Mouse (Mus musculus): ENCODE data around the gene Shkbp1. TPM values are rescaled to one million over a fixed set of nuclear protein-coding genes. Genes with fewer than 3 reads are reported as not detected.
A peak's percentile ranks its signal among the peaks of the same experiment; 100 is the strongest.

The Shkbp1 gene
- polyA plus RNA-seq, 1 experiment from 2014 or later: 52.5 TPM

DNA sequence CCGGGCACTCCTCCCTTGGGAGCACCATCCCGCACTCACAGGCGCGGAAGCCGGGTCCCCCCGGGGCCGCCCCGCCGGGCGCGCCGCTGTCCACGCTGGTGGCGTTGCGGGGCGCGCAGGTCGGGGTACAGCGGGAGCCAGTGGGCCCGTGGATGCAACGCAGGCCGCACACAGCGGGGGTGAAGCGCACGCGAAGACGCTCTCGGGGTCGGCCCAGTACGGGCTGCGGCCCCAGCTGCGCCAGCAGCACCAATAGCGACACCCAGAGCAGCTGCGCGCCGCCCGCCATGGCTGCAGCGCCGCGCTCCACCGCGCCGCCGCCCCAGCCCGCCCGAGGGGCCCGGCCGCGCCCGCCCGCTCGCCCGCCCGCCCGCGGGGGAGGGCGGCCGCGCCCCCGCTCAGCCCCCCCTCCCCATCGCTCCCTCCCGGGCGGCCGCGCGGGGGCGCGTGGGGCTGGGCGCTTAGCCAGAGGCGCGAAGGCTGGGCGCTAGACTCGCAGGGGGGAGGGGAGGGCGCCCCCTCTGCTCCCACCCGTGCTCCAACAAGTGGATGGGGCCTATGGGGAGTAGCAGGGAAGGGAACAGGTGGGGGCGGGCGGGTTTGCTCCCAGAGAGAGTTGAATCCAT lies 22.4 kb downstream of the Shkbp1 start:
- no peak overlapping the region for H3K27ac ChIP-seq (replicated peaks; ENCODE audit: low read depth, low read length)
- ATAC-seq (ENCODE audit: low FRiP score, low TSS enrichment) (no peak; the same call in 1 of the 2 replicates), DNase-seq (peak; percentile 68)
- peaks cover 95% of the 10 kb centered on the region for H3K27me3 ChIP-seq (ENCODE audit: control insufficient read depth, insufficient read depth, low read length)
- H3K36me3 ChIP-seq (ENCODE audit: control insufficient read depth, insufficient read depth, low read length): no peaks in the 10 kb centered on the region
- WGBS: under 1% methylated on average over 55 of the region's 77 CpGs
- H3K4me2 ChIP-seq (ENCODE audit: low read length): peak overlapping the region; percentile 83
- peak overlapping the region; percentile 48 for H3K9ac ChIP-seq (replicated peaks; ENCODE audit: low read length)
- peaks cover 32% of the 10 kb centered on the region; the same call in 1 of the 2 replicates for H3K4me1 ChIP-seq (ENCODE audit: control insufficient read depth, insufficient read depth, low read length)
- peak overlapping the region; percentile 41 for H3K4me3 ChIP-seq (replicated peaks; ENCODE audit: low read depth, low read length)
- no peaks in the 10 kb centered on the region for H3K9me3 ChIP-seq (ENCODE audit: control insufficient read depth, low read length)

DNA sequence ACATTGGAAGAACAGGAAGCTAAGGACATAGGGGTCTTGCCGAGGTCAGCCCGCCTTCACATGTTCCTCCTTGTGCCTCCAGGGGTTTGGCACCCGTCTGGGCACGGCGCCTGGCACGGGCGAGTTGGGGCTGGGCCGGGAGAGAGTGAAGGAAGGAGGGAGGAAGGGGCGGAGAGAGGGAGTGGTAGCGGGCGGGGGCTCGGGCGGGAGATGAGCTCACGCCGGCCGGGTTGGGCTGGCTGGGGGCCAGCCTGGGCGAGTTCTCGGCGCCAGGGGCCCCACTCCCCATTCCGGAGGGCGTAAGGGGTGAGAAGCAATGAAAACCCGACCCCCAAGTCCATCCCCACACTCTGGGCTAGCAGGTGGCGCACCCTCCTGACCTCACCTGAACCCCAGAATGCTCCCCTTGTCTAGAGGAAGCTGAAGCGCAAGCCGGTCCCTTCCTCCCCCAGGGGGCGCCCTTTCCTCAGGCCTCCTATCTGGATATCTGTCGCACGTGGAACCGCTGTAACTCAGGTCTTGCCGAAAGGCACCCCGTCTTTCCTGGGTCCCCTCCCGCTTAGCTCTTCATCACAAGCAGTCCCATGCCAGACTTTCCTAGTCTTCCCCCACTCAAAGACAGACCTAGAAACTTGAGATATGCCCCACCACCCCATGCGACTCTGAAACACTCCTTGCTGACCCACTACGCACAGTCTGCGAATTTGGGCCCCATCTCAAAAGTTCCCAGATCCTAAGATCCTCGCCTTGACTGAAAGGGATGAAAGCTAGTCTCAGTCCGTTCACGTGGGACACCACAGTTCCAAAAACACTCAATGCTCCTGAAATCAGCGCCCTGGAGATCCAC lies 23.2 kb downstream of the Shkbp1 start:
- DNase-seq (peak; percentile 85), ATAC-seq (ENCODE audit: low FRiP score, low TSS enrichment) (no peak)
- WGBS: 1% methylated on average over 38 of the region's 39 CpGs
- no peaks in the 10 kb centered on the region for H3K36me3 ChIP-seq (ENCODE audit: control insufficient read depth, insufficient read depth, low read length)
- peak overlapping the region; percentile 48; the same call in 1 of the 2 replicates for H3K9ac ChIP-seq (replicated peaks; ENCODE audit: low read length)
- H3K4me1 ChIP-seq (ENCODE audit: control insufficient read depth, insufficient read depth, low read length): peaks cover 28% of the 10 kb centered on the region; the same call in 1 of the 2 replicates
- H3K4me3 ChIP-seq (replicated peaks; ENCODE audit: low read depth, low read length): peak overlapping the region; percentile 41
- peaks cover 95% of the 10 kb centered on the region for H3K27me3 ChIP-seq (ENCODE audit: control insufficient read depth, insufficient read depth, low read length)
- peak overlapping the region; percentile 83 for H3K4me2 ChIP-seq (ENCODE audit: low read length)
- no peaks in the 10 kb centered on the region for H3K9me3 ChIP-seq (ENCODE audit: control insufficient read depth, low read length)
- no peak overlapping the region for H3K27ac ChIP-seq (replicated peaks; ENCODE audit: low read depth, low read length)

DNA sequence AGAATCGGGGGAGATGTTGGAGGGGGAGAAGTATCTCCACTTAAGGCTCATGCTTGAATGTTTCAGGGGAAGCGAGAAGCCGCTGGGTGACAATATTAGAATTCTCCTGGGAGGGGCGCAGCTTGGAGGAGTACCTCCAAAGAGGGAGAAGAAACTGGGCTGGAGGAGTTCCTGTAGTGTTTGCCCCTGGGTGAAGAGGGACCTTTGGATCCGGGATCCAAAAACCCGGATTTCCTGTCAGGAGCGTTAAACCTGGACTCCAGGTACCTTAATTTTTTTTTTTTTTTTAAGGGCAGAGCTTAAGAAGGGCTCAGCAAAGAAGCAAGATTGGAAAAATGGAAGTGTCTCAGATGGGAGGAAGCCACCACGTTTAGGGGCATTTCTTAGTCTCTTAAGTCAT lies 24.0 kb downstream of the Shkbp1 start:
- H3K4me3 ChIP-seq (replicated peaks; ENCODE audit: low read depth, low read length): no peak overlapping the region
- DNase-seq: no peak
- no peaks in the 10 kb centered on the region for H3K9me3 ChIP-seq (ENCODE audit: control insufficient read depth, low read length)
- peaks cover 21% of the 10 kb centered on the region; the same call in 1 of the 2 replicates for H3K4me1 ChIP-seq (ENCODE audit: control insufficient read depth, insufficient read depth, low read length)
- ATAC-seq (ENCODE audit: low FRiP score, low TSS enrichment): no peak
- no peaks in the 10 kb centered on the region for H3K36me3 ChIP-seq (ENCODE audit: control insufficient read depth, insufficient read depth, low read length)
- WGBS: 11% methylated on average over 8 of the region's 8 CpGs
- no peak overlapping the region for H3K27ac ChIP-seq (replicated peaks; ENCODE audit: low read depth, low read length)
- no peak overlapping the region for H3K9ac ChIP-seq (replicated peaks; ENCODE audit: low read length)
- peaks cover 95% of the 10 kb centered on the region for H3K27me3 ChIP-seq (ENCODE audit: control insufficient read depth, insufficient read depth, low read length)
- H3K4me2 ChIP-seq (ENCODE audit: low read length): no peak overlapping the region

DNA sequence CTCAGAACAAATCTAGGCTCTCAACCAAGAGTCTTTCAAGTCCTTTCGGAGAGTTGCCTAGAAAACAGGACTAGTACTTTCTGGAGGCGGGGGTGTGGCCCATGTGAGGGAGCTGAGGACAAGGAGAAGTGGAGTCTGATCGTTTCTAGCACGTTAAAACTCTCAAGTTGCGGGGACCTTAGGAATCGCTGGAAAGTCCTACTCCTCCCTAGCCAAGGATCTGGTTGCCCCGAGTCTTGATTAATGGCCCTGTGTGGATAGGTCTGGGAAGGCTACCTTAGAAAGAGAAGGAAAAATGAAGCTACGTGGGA lies 24.3 kb downstream of the Shkbp1 start:
- ATAC-seq (ENCODE audit: low FRiP score, low TSS enrichment) (no peak), DNase-seq (no peak)
- Histone ChIP-seq H3K4me2 (ENCODE audit: low read length) (no peak overlapping the region; the same call in 1 of the 2 replicates), H3K27ac (replicated peaks; ENCODE audit: low read depth, low read length) (no peak overlapping the region), H3K9me3 (ENCODE audit: control insufficient read depth, low read length) (no peaks in the 10 kb centered on the region), H3K4me1 (ENCODE audit: control insufficient read depth, insufficient read depth, low read length) (peaks cover 19% of the 10 kb centered on the region; the same call in 1 of the 2 replicates), H3K4me3 (replicated peaks; ENCODE audit: low read depth, low read length) (no peak overlapping the region), H3K27me3 (ENCODE audit: control insufficient read depth, insufficient read depth, low read length) (peaks cover 95% of the 10 kb centered on the region), H3K9ac (replicated peaks; ENCODE audit: low read length) (no peak overlapping the region), H3K36me3 (ENCODE audit: control insufficient read depth, insufficient read depth, low read length) (no peaks in the 10 kb centered on the region)
- 6% methylated on average over 8 of the region's 8 CpGs for WGBS

DNA sequence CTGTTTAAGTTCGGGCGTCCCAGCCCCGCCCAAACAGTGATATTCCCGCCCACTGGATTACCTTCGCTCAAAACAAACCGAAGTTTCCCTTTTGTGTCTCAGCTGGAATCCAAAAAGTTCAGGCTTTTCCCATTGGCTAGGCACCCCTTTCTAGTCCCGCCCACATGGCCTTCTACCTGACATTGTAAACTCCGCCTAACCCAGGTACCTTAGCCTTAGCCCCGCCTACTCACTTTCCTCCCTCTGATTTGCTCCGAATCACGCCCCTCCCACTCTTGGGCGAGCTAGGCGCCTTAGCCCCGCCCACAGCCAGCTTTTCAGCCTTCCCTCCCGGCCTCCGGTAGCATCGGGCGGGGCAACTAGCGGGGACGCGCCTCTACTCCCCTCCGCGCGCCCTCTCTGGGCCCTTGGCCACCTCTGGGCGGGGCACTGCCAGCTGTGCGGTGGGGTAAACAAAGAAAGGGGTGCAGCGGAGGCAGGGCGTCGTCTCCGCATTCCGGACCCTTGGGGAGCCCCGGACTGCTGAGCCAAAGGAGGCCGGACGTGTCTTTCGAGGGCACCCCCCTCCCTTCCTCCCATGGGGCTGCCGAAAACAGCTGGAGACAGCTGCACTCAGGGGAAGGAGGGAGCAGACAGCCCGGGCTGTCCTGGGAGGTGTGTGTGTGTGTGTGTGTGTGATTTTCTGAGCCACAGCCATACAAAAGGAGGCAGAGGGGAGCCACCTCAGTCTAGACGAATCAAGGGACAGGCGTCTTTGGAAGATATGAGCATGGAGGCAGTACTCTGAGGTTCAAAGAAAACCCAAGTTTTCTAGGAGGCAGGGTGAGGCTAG lies 24.9 kb downstream of the Shkbp1 start:
- H3K4me1 ChIP-seq (ENCODE audit: control insufficient read depth, insufficient read depth, low read length): peaks cover 17% of the 10 kb centered on the region; the same call in 1 of the 2 replicates
- no peak overlapping the region; the same call in 1 of the 2 replicates for H3K9ac ChIP-seq (replicated peaks; ENCODE audit: low read length)
- H3K4me3 ChIP-seq (replicated peaks; ENCODE audit: low read depth, low read length): peak overlapping the region; percentile 31
- peaks cover 96% of the 10 kb centered on the region for H3K27me3 ChIP-seq (ENCODE audit: control insufficient read depth, insufficient read depth, low read length)
- DNase-seq: peak; percentile 75
- no peak overlapping the region for H3K27ac ChIP-seq (replicated peaks; ENCODE audit: low read depth, low read length)
- peak overlapping the region; percentile 53 for H3K4me2 ChIP-seq (ENCODE audit: low read length)
- WGBS: under 1% methylated on average over 39 of the region's 39 CpGs
- no peaks in the 10 kb centered on the region for H3K36me3 ChIP-seq (ENCODE audit: control insufficient read depth, insufficient read depth, low read length)
- ATAC-seq (ENCODE audit: low FRiP score, low TSS enrichment): no peak
- H3K9me3 ChIP-seq (ENCODE audit: control insufficient read depth, low read length): no peaks in the 10 kb centered on the region

DNA sequence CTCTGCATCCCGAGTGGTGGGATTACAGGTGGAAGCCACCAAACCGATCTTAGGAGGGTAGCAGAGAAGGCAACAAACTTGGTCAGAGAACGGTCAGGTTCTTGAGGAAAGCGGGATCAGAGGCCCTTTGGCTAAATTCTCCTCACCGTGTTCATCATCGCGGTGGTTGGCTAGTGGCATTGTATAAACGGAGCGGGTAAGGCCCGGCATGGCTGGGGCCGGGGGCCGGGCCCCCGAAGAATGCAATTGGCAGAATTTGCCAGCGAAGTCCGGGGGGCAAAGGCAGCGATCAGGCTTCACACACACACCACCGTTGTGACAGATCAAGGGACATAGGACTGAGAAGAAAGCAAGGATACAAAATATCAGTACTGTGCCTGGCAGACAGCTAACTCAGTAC lies 25.8 kb downstream of the Shkbp1 start:
- 21% methylated on average over 17 of the region's 17 CpGs for WGBS
- ATAC-seq (ENCODE audit: low FRiP score, low TSS enrichment) (no peak), DNase-seq (no peak)
- Histone ChIP-seq H3K36me3 (ENCODE audit: control insufficient read depth, insufficient read depth, low read length) (no peaks in the 10 kb centered on the region), H3K9me3 (ENCODE audit: control insufficient read depth, low read length) (no peaks in the 10 kb centered on the region), H3K4me2 (ENCODE audit: low read length) (no peak overlapping the region), H3K9ac (replicated peaks; ENCODE audit: low read length) (no peak overlapping the region), H3K4me1 (ENCODE audit: control insufficient read depth, insufficient read depth, low read length) (peaks cover 21% of the 10 kb centered on the region; the same call in 1 of the 2 replicates), H3K4me3 (replicated peaks; ENCODE audit: low read depth, low read length) (no peak overlapping the region), H3K27ac (replicated peaks; ENCODE audit: low read depth, low read length) (no peak overlapping the region), H3K27me3 (ENCODE audit: control insufficient read depth, insufficient read depth, low read length) (peaks cover 96% of the 10 kb centered on the region)

DNA sequence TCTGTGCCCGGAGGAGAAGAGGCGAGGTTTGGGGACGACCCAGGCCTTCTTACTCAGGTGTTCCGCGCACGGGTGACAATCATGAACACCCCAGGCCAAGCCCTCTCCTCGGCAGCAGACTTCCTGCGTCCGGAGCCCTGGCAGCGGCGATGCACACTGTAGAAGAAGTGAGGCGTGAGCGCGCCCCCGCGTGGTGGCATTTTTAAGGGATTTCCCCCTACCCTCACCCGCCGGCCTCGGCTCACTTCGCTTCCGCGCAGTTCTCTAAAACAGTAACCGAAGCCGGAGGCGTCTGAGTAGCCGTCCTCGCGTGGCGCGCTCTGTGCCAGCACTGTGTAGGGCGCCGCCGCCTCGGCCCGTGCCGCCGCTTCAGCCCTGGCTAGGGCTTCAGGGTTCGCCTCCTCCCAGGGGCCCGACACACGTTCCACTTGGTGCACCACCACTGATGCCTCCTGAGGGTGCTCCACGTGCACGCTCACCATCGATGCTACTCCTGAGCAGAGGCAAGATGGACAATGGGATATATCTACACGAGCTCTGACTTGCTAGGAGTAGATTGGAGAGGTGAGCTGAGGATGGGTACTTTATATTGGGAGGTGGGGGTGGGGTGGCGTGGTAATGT lies 26.4 kb downstream of the Shkbp1 start:
- Histone ChIP-seq H3K4me3 (replicated peaks; ENCODE audit: low read depth, low read length) (peak overlapping the region; percentile 17; the same call in 1 of the 2 replicates), H3K9ac (replicated peaks; ENCODE audit: low read length) (no peak overlapping the region)

DNA sequence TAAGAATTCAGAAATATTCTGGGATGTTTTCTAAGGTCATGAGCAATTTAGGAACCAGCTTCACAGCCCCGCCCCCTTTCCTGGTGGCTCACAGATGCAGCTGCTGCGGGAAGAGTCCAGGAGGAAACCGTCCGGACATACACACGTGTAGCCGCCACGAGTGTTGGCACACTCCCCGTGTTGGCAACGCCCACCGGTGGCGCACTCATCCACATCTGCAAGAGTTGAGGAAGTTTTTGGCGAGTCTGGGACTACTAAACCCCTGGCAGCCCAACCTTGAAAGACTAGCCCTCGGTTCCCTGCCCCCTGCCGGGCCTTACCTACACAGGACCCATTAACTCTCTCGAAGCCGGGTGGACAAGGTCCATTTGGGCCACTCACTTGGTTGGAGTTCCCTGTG lies 27.2 kb downstream of the Shkbp1 start:
- H3K4me3 ChIP-seq (replicated peaks; ENCODE audit: low read depth, low read length): no peak overlapping the region
- no peaks in the 10 kb centered on the region for H3K36me3 ChIP-seq (ENCODE audit: control insufficient read depth, insufficient read depth, low read length)
- peaks cover 21% of the 10 kb centered on the region; the same call in 1 of the 2 replicates for H3K4me1 ChIP-seq (ENCODE audit: control insufficient read depth, insufficient read depth, low read length)
- peaks cover 85% of the 10 kb centered on the region for H3K27me3 ChIP-seq (ENCODE audit: control insufficient read depth, insufficient read depth, low read length)
- no peaks in the 10 kb centered on the region for H3K9me3 ChIP-seq (ENCODE audit: control insufficient read depth, low read length)
- no peak for ATAC-seq (ENCODE audit: low FRiP score, low TSS enrichment)
- no peak overlapping the region for H3K9ac ChIP-seq (replicated peaks; ENCODE audit: low read length)
- 43% methylated on average over 16 of the region's 16 CpGs for WGBS
- DNase-seq: no peak
- H3K27ac ChIP-seq (replicated peaks; ENCODE audit: low read depth, low read length): no peak overlapping the region
- no peak overlapping the region for H3K4me2 ChIP-seq (ENCODE audit: low read length)

More for the DNA sequence above, 26.4 kb downstream of the Shkbp1 start:
- Histone ChIP-seq H3K27me3 (ENCODE audit: control insufficient read depth, insufficient read depth, low read length) (peaks cover 93% of the 10 kb centered on the region), H3K4me1 (ENCODE audit: control insufficient read depth, insufficient read depth, low read length) (peaks cover 21% of the 10 kb centered on the region; the same call in 1 of the 2 replicates), H3K4me2 (ENCODE audit: low read length) (peak overlapping the region; percentile 34), H3K36me3 (ENCODE audit: control insufficient read depth, insufficient read depth, low read length) (no peaks in the 10 kb centered on the region), H3K27ac (replicated peaks; ENCODE audit: low read depth, low read length) (no peak overlapping the region), H3K9me3 (ENCODE audit: control insufficient read depth, low read length) (no peaks in the 10 kb centered on the region)
- DNase-seq: peak; percentile 89
- 4% methylated on average over 45 of the region's 45 CpGs for WGBS
- peak; percentile 32; the same call in 1 of the 2 replicates for ATAC-seq (ENCODE audit: low FRiP score, low TSS enrichment)
